Mouse (Mus musculus) thymus, adult 2 months (tissue): ENCODE data around the gene Lrrc4.

Source experiments
- CTCF ChIP-seq: fragments of 200-500 bp; IDR thresholded peaks from 2 replicates; pipeline ENCODE4 v1.5.1; 2012; ENCODE audit warnings: mild to moderate bottlenecking, control low read depth, low read length, moderate library complexity, borderline replicate concordance; ENCODE audit not compliant: control insufficient read depth, poor library complexity, insufficient read depth; ENCODE audit errors: extremely low read depth
- POLR2A ChIP-seq: fragments of 200-500 bp; IDR thresholded peaks from 2 replicates; pipeline ENCODE4 v1.6.1; 2012; ENCODE audit warnings: mild to moderate bottlenecking, low read length, control low read depth, moderate library complexity; ENCODE audit not compliant: control insufficient read depth, poor library complexity, insufficient read depth; ENCODE audit errors: extremely low read depth

DNA sequence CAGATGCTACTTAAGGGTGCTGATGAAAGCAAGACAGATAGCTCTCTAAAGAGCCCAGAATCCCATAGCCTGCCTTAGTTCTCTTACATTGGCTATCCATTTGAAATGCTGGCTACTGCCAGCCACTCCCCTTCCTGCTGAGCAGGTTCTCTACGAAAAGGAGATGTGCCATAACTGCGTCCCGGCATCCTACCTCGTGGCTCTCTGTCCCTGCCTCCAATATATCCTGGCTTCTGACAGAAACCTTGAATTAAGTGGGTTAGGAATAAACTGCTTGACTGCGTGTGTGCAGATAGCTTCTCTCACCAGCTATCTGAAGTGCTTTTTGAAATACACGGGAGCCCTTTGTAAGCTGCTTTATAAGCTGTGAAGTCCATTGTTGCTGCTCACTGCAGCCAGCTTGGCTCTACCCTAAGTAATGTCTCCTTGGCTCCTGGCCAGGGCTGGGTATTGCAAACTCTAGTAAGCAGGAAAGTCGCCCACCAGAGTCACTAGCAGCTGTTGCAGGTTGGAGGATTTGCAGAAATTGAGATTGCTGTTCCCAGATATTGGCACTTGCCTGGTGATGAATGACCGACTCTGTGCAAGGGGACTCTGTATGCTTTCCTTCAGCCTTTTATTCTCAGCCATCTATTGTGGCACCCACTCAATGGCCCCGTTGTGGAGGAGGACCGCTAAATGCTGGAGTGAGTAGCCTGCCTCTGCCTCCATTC lies 75.1 kb downstream of the Lrrc4 start:
- TF ChIP-seq CTCF, result no peak
- no peak for TF ChIP-seq POLR2A
